Mouse (Mus musculus): ENCODE measurements around the gene Rnaset2b. TPM values are rescaled to one million over a fixed set of nuclear protein-coding genes. Genes with fewer than 3 reads are reported as not detected.
"Not testable (repeated sequence)": the region's sequence is repeated elsewhere in the genome, so short reads cannot be mapped to it uniquely, and the experiment has no call there.

Gene Rnaset2b
- total RNA-seq (2017) = 429 and 483 TPM in 2 replicates

DNA sequence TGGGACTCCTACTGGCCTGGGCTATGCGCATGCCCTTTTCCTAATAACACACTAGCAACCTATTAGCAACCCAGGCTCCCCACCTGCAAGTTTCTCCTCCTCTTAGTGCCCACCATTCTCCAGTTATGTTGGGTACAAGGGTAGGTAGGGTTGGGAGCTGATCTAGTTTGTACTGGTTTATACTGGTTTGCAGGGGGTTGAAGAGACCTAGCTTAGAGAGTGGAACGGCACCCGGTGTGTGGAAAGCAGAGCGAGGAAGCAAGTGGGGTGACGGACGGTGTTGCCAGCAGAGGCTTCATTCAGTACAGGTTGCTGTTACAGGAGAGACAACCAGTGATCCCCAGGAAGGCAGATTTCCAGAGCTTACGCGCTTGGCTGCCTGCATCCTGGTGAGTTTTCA lies at the start of gene Rnaset2b:
Rnaset2b (plus strand) TSS at position 301 of the 400 bp plus-strand sequence.
- not testable (repeated sequence) for ATAC-seq (replicated peaks; ENCODE audit: low read depth, poor library complexity, severe bottlenecking)

DNA sequence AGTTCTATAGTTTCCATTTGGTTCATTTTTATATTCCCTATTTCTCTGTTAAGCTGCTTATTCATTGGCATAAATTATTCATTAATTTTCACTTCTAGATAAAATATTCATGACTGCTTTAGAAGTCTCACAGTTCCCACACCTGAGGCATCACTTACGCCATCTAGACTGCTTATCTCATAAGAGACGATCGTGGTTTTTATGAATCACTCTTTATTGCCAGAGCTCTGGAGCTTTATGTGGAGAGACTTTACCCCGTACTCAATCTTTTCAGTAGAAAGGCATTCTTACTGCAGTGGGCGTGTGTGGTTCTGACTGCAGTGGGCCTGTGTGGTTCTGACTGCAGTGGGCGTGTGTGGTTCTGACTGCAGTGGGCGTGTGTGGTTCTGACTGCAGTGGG lies 38.8 kb upstream of the Rnaset2b start:
- not testable (repeated sequence) for ATAC-seq (replicated peaks; ENCODE audit: low read depth, poor library complexity, severe bottlenecking)

- not testable (repeated sequence) for ATAC-seq (replicated peaks; ENCODE audit: low read depth, poor library complexity, severe bottlenecking)
Measured at GRCm38 (mm10) chr17:6942560-6942959, 27.9 kb upstream of the Rnaset2b start.

GRCm38 (mm10) chr17:6947637-6947983 lies 22.8 kb upstream of the Rnaset2b start:
- ATAC-seq (replicated peaks; ENCODE audit: low read depth, poor library complexity, severe bottlenecking) = not testable (repeated sequence)

GRCm38 (mm10) chr17:6947984-6948768 lies 22.3 kb upstream of the Rnaset2b start, which contains the start of gene Rsph3b:
TSS of gene Rsph3b (minus strand) at chr17:6948682.
- peak; percentile 74 for ATAC-seq (replicated peaks; ENCODE audit: low read depth, poor library complexity, severe bottlenecking)

DNA sequence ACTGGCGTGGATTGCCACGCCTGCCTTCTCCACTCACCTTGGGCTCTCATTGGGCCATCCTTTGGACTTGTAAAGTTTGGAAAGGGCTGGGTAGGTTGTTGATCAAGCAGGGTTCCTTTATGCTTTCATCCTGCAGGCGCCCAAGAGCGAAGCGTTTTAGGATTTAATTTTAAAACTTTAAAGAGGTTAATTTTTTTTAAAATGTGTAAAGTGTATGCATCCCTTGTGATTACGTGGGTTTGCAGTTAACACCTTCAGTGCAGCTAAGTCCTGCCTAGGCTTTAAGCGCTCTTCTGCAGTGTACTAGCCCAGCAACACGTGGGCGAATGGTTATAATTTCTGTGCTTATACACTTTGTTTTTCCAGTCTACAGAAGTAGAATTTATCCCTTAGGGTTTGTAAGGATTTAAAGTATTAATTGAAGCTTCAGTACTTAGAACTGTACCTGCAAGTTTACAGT lies 21.6 kb upstream of the Rnaset2b start:
- ATAC-seq (replicated peaks; ENCODE audit: low read depth, poor library complexity, severe bottlenecking) = peak; percentile 84; the same call in 1 of the 2 replicates

DNA sequence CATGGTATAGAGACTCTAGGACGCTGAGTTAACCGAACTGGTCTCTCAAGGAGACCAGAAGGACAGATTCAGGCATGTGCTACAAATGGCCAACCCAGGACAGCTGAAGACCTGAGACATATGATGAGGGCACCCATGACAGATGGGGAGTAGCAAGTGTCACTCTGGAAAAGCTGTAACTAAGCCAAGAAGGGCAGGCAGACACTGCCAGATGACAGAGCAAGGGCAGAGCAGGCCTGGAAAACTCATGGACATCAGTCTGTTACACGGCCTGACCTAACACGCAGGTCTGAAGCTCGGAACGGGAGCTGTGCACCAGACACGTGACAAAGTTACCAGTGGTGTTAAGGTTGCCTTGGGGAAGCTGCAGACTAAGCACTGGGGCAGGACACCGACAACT lies 11.6 kb upstream of the Rnaset2b start:
- not testable (repeated sequence) for ATAC-seq (replicated peaks; ENCODE audit: low read depth, poor library complexity, severe bottlenecking)

GRCm38 (mm10) chr17:6959543-6960259 lies 10.7 kb upstream of the Rnaset2b start:
- ATAC-seq (replicated peaks; ENCODE audit: low read depth, poor library complexity, severe bottlenecking) = not testable (repeated sequence)

- not testable (repeated sequence) for ATAC-seq (replicated peaks; ENCODE audit: low read depth, poor library complexity, severe bottlenecking)
Measured at GRCm38 (mm10) chr17:6960349-6960748, 10.1 kb upstream of the Rnaset2b start.

DNA sequence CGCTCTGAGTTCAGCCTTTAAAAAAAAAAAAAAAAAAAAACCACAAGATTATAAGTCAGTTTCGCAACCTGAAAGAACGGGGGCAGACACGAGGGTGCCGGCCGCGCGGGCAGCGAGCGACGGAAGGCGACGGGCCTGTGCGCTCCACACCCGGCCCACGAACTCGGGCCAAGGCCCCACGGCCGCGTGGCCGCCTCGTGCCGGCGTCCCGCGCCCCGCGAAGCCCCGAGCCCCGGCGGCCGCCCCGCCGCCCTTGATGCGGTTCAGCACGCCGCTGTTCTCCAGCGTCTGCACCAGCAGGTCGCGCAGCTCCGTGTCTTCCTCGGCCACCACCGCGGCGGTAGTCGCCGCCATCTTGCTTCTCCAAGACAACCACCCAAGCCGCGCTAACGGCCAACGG lies 9.7 kb upstream of the Rnaset2b start, which contains the start of gene Tagap1:
Tagap1 (minus strand) TSS at position 381 of the 400 bp plus-strand sequence.
- not testable (repeated sequence) for ATAC-seq (replicated peaks; ENCODE audit: low read depth, poor library complexity, severe bottlenecking)

DNA sequence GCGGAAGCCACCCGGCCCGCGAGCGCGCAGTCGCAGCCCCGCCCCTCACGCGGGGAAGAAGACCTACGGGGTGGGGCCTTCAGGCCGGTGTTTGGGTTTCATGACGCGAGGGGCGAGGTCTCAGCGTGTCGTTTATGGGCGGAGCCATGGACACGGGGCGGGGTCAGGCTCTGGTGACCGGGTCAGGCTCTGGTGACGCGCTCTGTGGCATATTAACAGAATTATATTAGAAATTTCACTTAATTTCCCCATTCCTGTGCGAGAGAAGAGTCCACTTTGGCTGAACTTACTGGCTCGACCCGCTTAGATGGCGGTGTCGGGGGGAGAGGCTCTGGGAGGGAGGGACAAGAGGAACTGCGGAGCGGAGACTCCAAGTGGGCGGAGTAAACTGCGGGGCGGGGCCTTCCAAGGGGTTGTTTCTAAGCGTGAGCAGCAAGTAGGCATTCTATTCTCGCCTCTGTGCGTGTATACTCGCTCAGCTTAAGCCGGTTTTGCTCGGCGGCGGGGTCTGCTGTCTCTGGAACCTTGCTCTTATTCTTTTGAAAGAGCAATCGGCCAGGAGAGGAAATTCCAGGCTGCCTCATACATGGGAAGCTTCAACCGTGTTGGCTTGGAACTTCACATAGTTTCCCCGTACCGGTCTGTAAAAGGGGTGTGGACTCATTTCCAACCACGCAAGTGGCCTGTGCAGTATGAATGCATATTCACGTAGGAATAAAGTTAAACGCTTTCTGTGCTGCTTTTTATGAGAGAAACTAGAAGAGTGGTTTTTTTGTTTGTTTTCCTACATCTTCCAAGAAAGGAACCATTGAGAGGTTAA lies 9.0 kb upstream of the Rnaset2b start:
- peak; percentile 86 for ATAC-seq (replicated peaks; ENCODE audit: low read depth, poor library complexity, severe bottlenecking)

- ATAC-seq (replicated peaks; ENCODE audit: low read depth, poor library complexity, severe bottlenecking) = not testable (repeated sequence)
Measured at GRCm38 (mm10) chr17:6962339-6962738, 8.1 kb upstream of the Rnaset2b start.

- not testable (repeated sequence) for ATAC-seq (replicated peaks; ENCODE audit: low read depth, poor library complexity, severe bottlenecking)
Measured at GRCm38 (mm10) chr17:6962936-6963335, 7.5 kb upstream of the Rnaset2b start.

- not testable (repeated sequence) for ATAC-seq (replicated peaks; ENCODE audit: low read depth, poor library complexity, severe bottlenecking)
Measured at GRCm38 (mm10) chr17:6965364-6965763, 5.1 kb upstream of the Rnaset2b start.

DNA sequence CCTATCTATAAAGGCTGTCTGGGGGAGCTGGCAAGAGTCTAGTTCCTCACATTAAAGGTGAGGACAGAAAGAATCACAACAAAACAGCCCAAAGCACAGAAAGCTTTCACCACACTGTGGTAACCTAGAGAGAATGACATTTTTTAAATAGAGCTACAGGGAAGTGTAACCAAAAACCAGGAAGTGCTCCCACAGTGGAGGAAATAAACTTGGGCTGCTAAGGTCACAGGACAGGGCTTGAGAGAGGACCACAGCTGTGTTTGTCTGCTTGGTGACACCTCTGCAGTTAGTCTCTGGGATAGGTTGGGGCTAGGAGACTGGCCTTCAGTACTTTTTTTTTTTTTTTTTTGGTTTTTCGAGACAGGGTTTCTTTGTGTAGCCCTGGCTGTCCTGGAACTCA lies 2.8 kb upstream of the Rnaset2b start:
- ATAC-seq (replicated peaks; ENCODE audit: low read depth, poor library complexity, severe bottlenecking) = peak; percentile 88

GRCm38 (mm10) chr17:6971238-6971637 lies 804 bp downstream of the Rnaset2b start:
- ATAC-seq (replicated peaks; ENCODE audit: low read depth, poor library complexity, severe bottlenecking) = not testable (repeated sequence)

DNA sequence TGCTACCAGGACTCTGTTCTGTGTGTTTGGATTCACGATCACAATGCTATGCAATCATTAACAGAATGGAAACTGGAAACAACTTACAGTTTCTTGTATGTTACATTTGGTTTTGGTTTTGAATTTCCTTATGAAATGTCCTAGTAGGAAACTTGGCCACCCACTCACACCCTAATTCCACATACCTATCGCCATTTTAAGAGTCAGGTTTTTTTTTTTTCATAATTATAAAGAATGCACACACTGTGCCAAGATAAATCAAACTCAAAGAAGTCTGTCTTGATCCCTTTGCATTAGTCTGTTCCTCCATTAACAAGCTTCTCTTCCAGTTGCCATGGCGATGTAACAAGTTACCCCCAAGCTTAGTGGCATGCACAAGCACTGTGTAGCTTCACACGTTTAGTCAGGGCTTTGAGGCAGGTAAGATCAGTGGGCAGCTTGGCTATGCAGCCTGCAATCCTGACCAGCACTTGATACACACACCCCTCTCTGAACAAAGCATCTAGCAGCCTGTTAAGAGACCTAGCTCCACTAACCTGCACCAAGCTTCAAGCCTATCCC lies 2.5 kb downstream of the Rnaset2b start:
- not testable (repeated sequence) for ATAC-seq (replicated peaks; ENCODE audit: low read depth, poor library complexity, severe bottlenecking)

DNA sequence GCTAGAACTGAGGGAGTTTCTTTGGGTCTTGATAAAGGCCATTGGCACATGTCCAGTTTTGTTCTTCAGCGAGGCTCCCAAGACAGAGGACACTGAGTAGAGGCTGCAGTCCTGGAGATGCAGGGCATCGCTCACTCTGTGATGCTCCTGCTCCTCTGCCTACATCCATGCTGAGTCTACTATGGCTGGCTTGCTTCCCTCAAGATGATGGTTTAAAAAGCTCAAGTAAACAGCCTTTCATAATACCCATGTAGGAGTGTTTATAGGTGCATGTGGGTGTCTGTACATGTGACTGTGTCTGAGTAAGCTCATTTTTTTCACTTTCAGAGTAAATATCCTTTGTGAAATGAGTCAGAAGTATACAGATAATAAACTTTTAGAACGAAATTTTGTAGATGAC lies 4.6 kb downstream of the Rnaset2b start:
- ATAC-seq (replicated peaks; ENCODE audit: low read depth, poor library complexity, severe bottlenecking) = not testable (repeated sequence)

DNA sequence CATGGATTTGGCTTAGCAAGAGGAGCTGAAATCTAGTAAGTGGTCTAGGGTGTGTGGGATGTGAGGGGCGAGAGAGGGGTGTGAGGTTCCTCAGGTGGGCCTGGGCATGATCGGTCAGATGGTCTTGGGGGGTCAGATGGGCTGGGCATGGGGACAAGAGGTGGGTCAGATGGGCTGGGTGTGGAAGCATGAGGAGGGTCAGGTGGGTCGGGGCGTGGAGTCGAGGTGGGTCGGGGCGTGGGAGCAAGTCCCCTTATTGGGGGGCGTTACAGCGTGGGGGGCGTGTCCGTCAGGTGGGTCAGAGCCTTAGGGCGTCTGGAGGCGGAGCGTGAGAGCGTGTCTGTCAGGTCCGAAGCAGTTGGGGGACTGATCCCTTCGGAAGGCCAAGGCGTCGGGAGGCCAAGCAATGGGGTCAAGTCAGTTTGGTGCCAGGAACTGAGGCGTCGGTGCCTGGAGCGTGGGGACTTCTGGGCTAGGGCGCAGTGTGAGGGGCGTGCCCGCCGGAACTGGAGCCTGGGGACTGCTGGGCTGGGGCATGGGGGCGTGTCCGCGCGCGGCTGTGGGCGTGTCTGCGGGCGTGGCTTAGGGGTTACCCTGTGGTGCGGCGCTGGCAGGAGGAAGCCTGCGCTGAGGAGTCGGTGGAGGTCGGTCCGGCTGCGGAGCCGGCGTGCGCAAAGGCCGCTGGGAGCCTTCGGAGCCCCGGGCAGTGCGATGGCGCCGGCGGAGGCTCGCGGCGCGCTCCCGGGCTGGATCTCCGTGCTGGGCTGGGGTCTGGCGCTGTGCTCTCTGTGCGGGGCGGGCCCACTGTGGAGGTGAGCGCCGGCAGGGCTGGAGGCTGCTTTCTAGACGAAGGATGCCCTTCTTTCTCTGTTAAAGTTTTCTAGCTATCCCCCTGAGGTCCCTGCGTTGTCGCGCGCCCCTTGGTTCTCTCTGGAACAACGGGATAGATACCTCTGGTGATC lies 8.1 kb downstream of the Rnaset2b start, which contains the start of gene Gm49721:
Gm49721 (plus strand) TSS at position 618 of the 962 bp plus-strand sequence.
- peak; percentile 93 for ATAC-seq (replicated peaks; ENCODE audit: low read depth, poor library complexity, severe bottlenecking)
